15 mouse cellular contexts compared by ENCODE assay signal in the genomic region with DNA sequence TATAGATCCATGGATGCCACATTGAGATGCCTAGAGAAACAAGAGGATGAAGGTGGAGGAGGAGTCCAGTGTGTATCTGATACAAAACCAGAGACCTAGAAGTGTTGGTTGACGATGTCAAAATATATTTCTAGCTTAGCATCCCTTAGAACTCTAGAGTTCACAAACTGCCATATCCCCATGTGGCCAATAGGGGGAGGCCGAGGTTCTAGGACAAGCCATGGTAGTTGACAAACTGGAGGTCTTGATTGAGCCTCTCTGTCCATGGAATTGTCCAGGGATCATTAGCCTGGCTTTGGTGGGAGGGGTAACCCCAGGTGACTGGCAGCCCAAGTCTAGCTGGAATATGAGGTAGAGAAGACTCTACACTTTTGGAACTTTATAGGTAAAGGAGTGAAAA. TPM values are rescaled to one million over a fixed set of nuclear protein-coding genes. Genes with fewer than 3 reads are reported as not detected.
DNase-seq lines count a peak whose midpoint lies in the region; ATAC-seq and TF ChIP-seq lines count a peak whose summit lies in the region.
"Had no signal": no experiment of that assay in that cellular context is flagged by ENCODE, and none has a peak within 500 bp of the region (broad histone marks: within the 10 kb centered on the region; RNA-seq: fewer than 3 reads in every experiment).

No protein-coding gene starts in this region.

- no peak for ATAC-seq in liver, embryonic 14.5 days (ENCODE audit: insufficient read depth)
- ATAC-seq in kidney, embryonic 14.5 days (ENCODE audit: low FRiP score, low TSS enrichment) = no peak

- WGBS in cerebellum, adult 2 months = 67% methylated on average over 2 of the region's 2 CpGs
- WGBS in liver, embryonic 14.5 days (ENCODE audit: insufficient replicate concordance) = 35% methylated on average over 2 of the region's 2 CpGs
- WGBS in kidney, embryonic 14.5 days = 78% methylated on average over 2 of the region's 2 CpGs

- TF ChIP-seq EP300 in liver, embryonic 14.5 days (IDR thresholded peaks at IDR 0.05; ENCODE audit: low read depth) = no peak

- H3K9ac ChIP-seq in liver, embryonic 14.5 days (replicated peaks) = no peak overlapping the region
- H3K9ac ChIP-seq in kidney, embryonic 14.5 days (ENCODE audit: low read depth, low read length) = no peak overlapping the region
- H3K9ac ChIP-seq: limb, embryonic 13.5 days had no signal

- no peak overlapping the region for H3K4me2 ChIP-seq in liver, embryonic 14.5 days (ENCODE audit: low read depth)
- no peak overlapping the region for H3K4me2 ChIP-seq in kidney, embryonic 14.5 days (replicated peaks; ENCODE audit: low read depth, low read length)
- H3K4me2 ChIP-seq: limb, embryonic 13.5 days had no signal

- no peak overlapping the region for H3K4me3 ChIP-seq in cerebellum, adult 2 months (replicated peaks; ENCODE audit: insufficient read depth, low read depth, low read length)
- no peak overlapping the region for H3K4me3 ChIP-seq in liver, embryonic 14.5 days (ENCODE audit: insufficient read depth in 1 of 2, low read depth in 2 of 2, low read length in 2 of 2)
- H3K4me3 ChIP-seq in kidney, embryonic 14.5 days (ENCODE audit: low read length) = no peak overlapping the region
- H3K4me3 ChIP-seq: limb, embryonic 13.5 days had no signal

- H3K27ac ChIP-seq in cerebellum, adult 2 months (ENCODE audit: insufficient read depth, low read length) = no peak overlapping the region
- H3K27ac ChIP-seq in liver, embryonic 14.5 days = no peak overlapping the region
- no peak overlapping the region for H3K27ac ChIP-seq in kidney, embryonic 14.5 days (ENCODE audit: low read depth, low read length)
- H3K27ac ChIP-seq: limb, embryonic 13.5 days had no signal

- 0 out of 2 replicates have a peak, but pooled peaks have one; percentile 8 for TF ChIP-seq CTCF in cerebellum, adult 2 months (IDR thresholded peaks at IDR 0.05; ENCODE audit: borderline replicate concordance, insufficient read depth, low read depth, low read length)
- peak; percentile 55 for TF ChIP-seq CTCF in liver, embryonic 14.5 days (IDR thresholded peaks at IDR 0.05; ENCODE audit: low read depth)

- no peak for DNase-seq in cerebellum, adult 2 months
- no peak for DNase-seq in cerebellum, postnatal 14 days
- DNase-seq in liver, embryonic 14.5 days (ENCODE audit: low read depth in 3 of 3, low spot score in 3 of 3) = no peak
- DNase-seq in liver = no peak
- peak; percentile 20 for DNase-seq in 416B (ENCODE audit: low read depth)
- peak; percentile 40 for DNase-seq in R1 (ENCODE audit: low read depth, low spot score)
- no peak for DNase-seq in yolk sac, embryonic 10.5 days (ENCODE audit: low spot score)
- DNase-seq: adrenal gland, postnatal 10 days; kidney, adult 18-20 months had no signal

- H3K36me3 ChIP-seq in liver, embryonic 14.5 days (replicated peaks; ENCODE audit: control insufficient read depth, insufficient read depth, low read depth) = no peaks in the 10 kb centered on the region
- H3K36me3 ChIP-seq in kidney, embryonic 14.5 days (ENCODE audit: control insufficient read depth, insufficient read depth, low read length) = no peaks in the 10 kb centered on the region
- H3K36me3 ChIP-seq: limb, embryonic 13.5 days had no signal

- no peaks in the 10 kb centered on the region for H3K9me3 ChIP-seq in liver, embryonic 14.5 days (ENCODE audit: control insufficient read depth, low read length)
- no peaks in the 10 kb centered on the region for H3K9me3 ChIP-seq in kidney, embryonic 14.5 days (ENCODE audit: control insufficient read depth, low read length)
- H3K9me3 ChIP-seq: limb, embryonic 13.5 days had no signal

- H3K4me1 ChIP-seq in cerebellum, adult 2 months (ENCODE audit: control insufficient read depth, insufficient read depth, low read length) = no peaks in the 10 kb centered on the region
- H3K4me1 ChIP-seq in liver, embryonic 14.5 days (replicated peaks; ENCODE audit: control insufficient read depth in 2 of 2, insufficient read depth in 2 of 2, low read length in 1 of 2) = no peaks in the 10 kb centered on the region
- H3K4me1 ChIP-seq in kidney, embryonic 14.5 days (ENCODE audit: control insufficient read depth, insufficient read depth, low read length) = no peaks in the 10 kb centered on the region
- H3K4me1 ChIP-seq: limb, embryonic 13.5 days had no signal

- no peak for TF ChIP-seq POLR2A in cerebellum, adult 2 months (IDR thresholded peaks at IDR 0.05; ENCODE audit: borderline replicate concordance, insufficient read depth, low read length)

- no peaks in the 10 kb centered on the region for H3K27me3 ChIP-seq in cerebellum, adult 2 months (ENCODE audit: control insufficient read depth, insufficient read depth, low read length)
- H3K27me3 ChIP-seq in liver, embryonic 14.5 days (ENCODE audit: control insufficient read depth, insufficient read depth, low read length) = no peaks in the 10 kb centered on the region
- no peaks in the 10 kb centered on the region for H3K27me3 ChIP-seq in kidney, embryonic 14.5 days (ENCODE audit: control insufficient read depth, insufficient read depth, low read length)
- H3K27me3 ChIP-seq: limb, embryonic 13.5 days had no signal

RNA-seq across cellular contexts. Expression of a gene that starts 4.0 kb away (rescaled TPM):
- not detected in 2 replicates for polyA plus RNA-seq in cerebellum, adult 2 months (2012; rRNA removed)
- polyA plus RNA-seq in liver, embryonic 14.5 days (2012; rRNA removed) = not detected in 2 replicates
- not detected in 2 replicates for polyA plus RNA-seq in liver, embryonic 14.5 days (2014; fragmentation: Nextera tagmentation; extraction: Ambion mirVana)
- not detected in 2 replicates for polyA plus RNA-seq in kidney, embryonic 14.5 days (2014; fragmentation: Nextera tagmentation; extraction: Ambion mirVana)
- polyA plus RNA-seq: embryonic facial prominence, embryonic 14.5 days; forebrain, embryonic 11.5 days; large intestine, adult 2 months; limb, embryonic 13.5 days; lung, embryonic 16.5 days had no signal

RNA-seq across cellular contexts. Expression of a gene that starts 19.1 kb away (rescaled TPM):
- polyA plus RNA-seq in cerebellum, adult 2 months (2012; rRNA removed) = not detected in 2 replicates
- not detected in 2 replicates for polyA plus RNA-seq in liver, embryonic 14.5 days (2012; rRNA removed)
- polyA plus RNA-seq in liver, embryonic 14.5 days (2014; fragmentation: Nextera tagmentation; extraction: Ambion mirVana) = not detected in 2 replicates
- polyA plus RNA-seq in kidney, embryonic 14.5 days (2014; fragmentation: Nextera tagmentation; extraction: Ambion mirVana) = not detected in 2 replicates
- polyA plus RNA-seq: embryonic facial prominence, embryonic 14.5 days; forebrain, embryonic 11.5 days; large intestine, adult 2 months; limb, embryonic 13.5 days; lung, embryonic 16.5 days had no signal

RNA-seq across cellular contexts. Expression of a gene that starts 22.9 kb away (rescaled TPM):
- polyA plus RNA-seq in cerebellum, adult 2 months (2012; rRNA removed) = not detected in 2 replicates
- 0.04 TPM in 1 of 2 replicates, not detected in the other for polyA plus RNA-seq in liver, embryonic 14.5 days (2012; rRNA removed)
- not detected in 2 replicates for polyA plus RNA-seq in liver, embryonic 14.5 days (2014; fragmentation: Nextera tagmentation; extraction: Ambion mirVana)
- not detected in 2 replicates for polyA plus RNA-seq in kidney, embryonic 14.5 days (2014; fragmentation: Nextera tagmentation; extraction: Ambion mirVana)
- polyA plus RNA-seq: embryonic facial prominence, embryonic 14.5 days; forebrain, embryonic 11.5 days; large intestine, adult 2 months; limb, embryonic 13.5 days; lung, embryonic 16.5 days had no signal

RNA-seq across cellular contexts. Expression of a gene that starts 34.9 kb away (rescaled TPM):
- not detected in 2 replicates for polyA plus RNA-seq in cerebellum, adult 2 months (2012; rRNA removed)
- polyA plus RNA-seq in liver, embryonic 14.5 days (2012; rRNA removed) = 0.10 TPM in 1 of 2 replicates, not detected in the other
- not detected in 2 replicates for polyA plus RNA-seq in liver, embryonic 14.5 days (2014; fragmentation: Nextera tagmentation; extraction: Ambion mirVana)
- not detected in 2 replicates for polyA plus RNA-seq in kidney, embryonic 14.5 days (2014; fragmentation: Nextera tagmentation; extraction: Ambion mirVana)
- polyA plus RNA-seq: forebrain, embryonic 11.5 days; large intestine, adult 2 months; limb, embryonic 13.5 days; lung, embryonic 16.5 days had no signal

RNA-seq across cellular contexts. Expression of a gene that starts 53.0 kb away (rescaled TPM):
- not detected in 2 replicates for polyA plus RNA-seq in cerebellum, adult 2 months (2012; rRNA removed)
- polyA plus RNA-seq in liver, embryonic 14.5 days (2012; rRNA removed) = 32.2 and 32.6 TPM in 2 replicates
- 27.1 and 48.4 TPM in 2 replicates for polyA plus RNA-seq in liver, embryonic 14.5 days (2014; fragmentation: Nextera tagmentation; extraction: Ambion mirVana)
- polyA plus RNA-seq in kidney, embryonic 14.5 days (2014; fragmentation: Nextera tagmentation; extraction: Ambion mirVana) = not detected in 2 replicates
- polyA plus RNA-seq: forebrain, embryonic 11.5 days; large intestine, adult 2 months; limb, embryonic 13.5 days; lung, embryonic 16.5 days had no signal

Comparison
In these comparisons a context has a peak if more than half of its experiments do, and no peak if none do; other contexts are left out.
1. DNase-seq: peak in 416B (single experiment) and R1 (single experiment); none in cerebellum, adult 2 months (0 of 2), cerebellum, postnatal 14 days (0 of 2), liver, embryonic 14.5 days (0 of 3), liver (single experiment) and yolk sac, embryonic 10.5 days (single experiment).